Mouse (Mus musculus) liver, postnatal 0 days (tissue): Measurements from ENCODE around the gene Prkab1. TPM values are rescaled to one million over a fixed set of nuclear protein-coding genes. Genes with fewer than 3 reads are reported as not detected.

ENCODE experiments used
- ATAC-seq: fragments of 200-750 bp; cut with Nextera tagmentation; 2 replicates; pipeline ENCODE4 v1.8.0; 2017; ENCODE audit warnings: mild to moderate bottlenecking, moderate library complexity
- DNase-seq: peaks from one replicate; pipeline ENCODE4 v3.0.0-alpha.2; 2016
- H3K27ac ChIP-seq: fragments of 300-500 bp; sonication (generic); 2 replicates; pipeline ENCODE4 v1.5.1; 2014; ENCODE audit warnings: antibody characterized with exemption, moderate library complexity, mild to moderate bottlenecking, low read depth
- H3K27me3 ChIP-seq: fragments of 300-500 bp; sonication (generic); 2 replicates; pipeline ENCODE4 v1.6.1; 2014; ENCODE audit warnings: low read length, control low read depth, mixed read lengths; ENCODE audit not compliant: insufficient read depth
- H3K36me3 ChIP-seq: fragments of 300-500 bp; sonication (generic); replicated peaks from 2 replicates; pipeline ENCODE4 v1.6.1; 2014; ENCODE audit warnings: mild to moderate bottlenecking, control low read depth, low read length, moderate library complexity, mixed read lengths; ENCODE audit not compliant: insufficient read depth
- H3K4me1 ChIP-seq: fragments of 300-500 bp; sonication (generic); 2 replicates; pipeline ENCODE4 v1.6.1; 2014; ENCODE audit warnings: antibody characterized with exemption, mild to moderate bottlenecking, control low read depth; ENCODE audit not compliant: insufficient read depth
- H3K4me2 ChIP-seq: fragments of 300-500 bp; sonication (generic); 2 replicates; pipeline ENCODE4 v1.6.1; 2014; ENCODE audit warnings: low read depth, mild to moderate bottlenecking, low read length, moderate library complexity, mixed read lengths
- H3K4me3 ChIP-seq: fragments of 300-500 bp; sonication (generic); 2 replicates; pipeline ENCODE4 v1.5.1; 2014; ENCODE audit warnings: low read depth, low read length
- H3K9ac ChIP-seq: fragments of 300-500 bp; sonication (generic); replicated peaks from 2 replicates; pipeline ENCODE4 v1.6.1; 2014; ENCODE audit warnings: mild to moderate bottlenecking, moderate library complexity
- H3K9me3 ChIP-seq: fragments of 300-500 bp; sonication (generic); 2 replicates; pipeline ENCODE4 v1.6.1; 2016; ENCODE audit warnings: mild to moderate bottlenecking, control low read depth, low read length, mixed read lengths
- CTCF ChIP-seq: sonication (generic); IDR thresholded peaks from 2 replicates; pipeline ENCODE4 v1.5.1; 2016; ENCODE audit warnings: antibody characterized with exemption, low read depth
- EP300 ChIP-seq: IDR thresholded peaks from 2 replicates; pipeline ENCODE4 v1.6.1; 2016; ENCODE audit warnings: antibody characterized with exemption, low read depth, mild to moderate bottlenecking
- WGBS: fragments of 180-500 bp; shearing (Covaris S2); extraction: QIAGEN DNeasy Blood & Tissue Kit; methylation state at CpG from one replicate; pipeline ENCODE4 v1.1.7; 2014; ENCODE audit not compliant: insufficient replicate concordance; 5-methylcytosine and 5-hydroxymethylcytosine counted together
- polyA plus RNA-seq: library from polyadenylated mRNA; unstranded; fragments of >200 nt; fragmentation: Nextera tagmentation; extraction: Ambion mirVana; gene quantifications from 2 replicates; pipeline ENCODE4 v1.2.1, GENCODE M21; 2015

The Prkab1 gene
- polyA plus RNA-seq, 1 experiment from 2014 or later, result 51.6 TPM

DNA sequence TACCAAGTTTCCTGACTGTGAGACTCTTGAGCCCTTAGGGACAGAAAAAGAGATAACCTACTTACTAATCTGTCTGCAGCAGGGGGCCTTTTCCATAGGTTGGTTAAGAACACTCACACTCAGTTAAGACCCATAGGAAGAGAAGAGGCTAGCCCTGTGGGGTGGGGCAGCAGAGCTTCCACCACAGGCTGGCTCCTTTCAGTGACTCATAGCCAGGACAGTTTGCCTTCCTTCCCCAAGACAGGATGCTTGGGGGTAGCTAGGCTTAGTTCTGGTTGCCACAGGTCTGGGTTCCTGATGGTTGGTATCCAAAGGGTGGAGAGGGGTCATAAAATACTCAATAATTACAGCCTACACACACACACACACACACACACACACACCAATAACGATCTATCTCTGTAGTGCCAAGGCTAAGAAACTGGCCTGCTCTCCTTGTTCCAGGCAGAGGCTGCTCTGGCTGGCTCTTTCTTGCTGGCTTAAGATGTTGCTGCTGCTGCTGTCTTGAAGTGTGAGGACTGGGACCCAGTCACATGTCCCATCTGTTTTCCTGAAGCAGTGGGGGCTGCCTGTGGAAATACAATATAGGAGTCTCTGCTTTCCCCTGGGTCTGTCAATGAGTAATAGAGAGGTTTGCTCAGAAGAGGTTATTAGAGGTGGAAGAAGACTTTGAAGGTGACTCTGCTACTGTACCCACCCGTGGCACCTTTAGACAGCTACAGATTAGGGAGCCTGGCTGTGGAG, 14.3 kb downstream of the Prkab1 start:
- ATAC-seq (0 out of 2 replicates have a peak, but pooled peaks have one; percentile 20), DNase-seq (no peak)
- TF ChIP-seq EP300 (no peak), CTCF (no peak)
- Histone ChIP-seq H3K4me2 (no peak overlapping the region), H3K27me3 (no peaks in the 10 kb centered on the region), H3K9me3 (no peaks in the 10 kb centered on the region), H3K4me3 (no peak overlapping the region), H3K4me1 (peaks cover 8% of the 10 kb centered on the region), H3K27ac (no peak overlapping the region), H3K36me3 (peaks cover 34% of the 10 kb centered on the region), H3K9ac (no peak overlapping the region)
- WGBS, result 61% methylated on average over 2 of the region's 2 CpGs

DNA sequence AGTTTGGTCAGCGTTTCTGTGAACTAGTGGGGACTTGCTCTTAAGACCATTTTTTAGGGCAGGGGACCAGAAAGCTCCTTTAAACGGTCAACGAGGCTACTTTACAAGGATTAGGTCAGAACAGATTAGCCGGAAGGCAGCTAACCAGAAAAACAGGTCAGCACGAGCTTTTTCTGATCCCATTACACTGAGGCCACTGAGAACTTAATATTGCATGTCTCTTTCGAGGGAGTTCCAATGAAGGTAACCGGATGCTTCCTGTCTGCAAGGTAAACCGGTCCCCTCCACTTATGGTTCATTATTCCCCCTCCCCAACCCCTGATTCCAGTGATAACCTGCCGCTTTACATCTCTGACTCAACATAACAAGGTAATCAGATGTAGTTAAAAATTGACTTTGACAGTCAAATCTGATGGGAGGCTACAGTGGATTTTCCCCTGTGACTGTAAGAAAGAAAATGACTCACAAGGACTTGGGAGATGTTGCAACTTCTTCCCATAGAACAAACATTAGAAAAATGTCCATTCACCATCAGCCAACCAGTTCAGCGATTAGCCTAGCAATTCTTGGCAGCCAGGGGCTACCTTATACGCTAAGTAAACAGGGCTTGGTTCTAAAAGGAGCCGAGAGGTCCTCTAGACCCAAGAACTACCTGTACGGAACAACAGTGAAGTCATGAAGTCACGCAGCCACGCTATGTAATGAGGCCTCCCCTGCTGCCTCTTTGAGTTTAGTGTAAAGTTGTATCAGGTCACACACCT, 15.0 kb downstream of the Prkab1 start:
- no peak overlapping the region for H3K4me2 ChIP-seq
- no peak for ATAC-seq
- TF ChIP-seq CTCF (no peak), EP300 (no peak)
- 76% methylated on average over 15 of the region's 15 CpGs for WGBS
- no peak overlapping the region for H3K4me3 ChIP-seq
- no peak overlapping the region for H3K27ac ChIP-seq
- no peaks in the 10 kb centered on the region for H3K27me3 ChIP-seq
- peaks cover 8% of the 10 kb centered on the region for H3K4me1 ChIP-seq
- peaks cover 28% of the 10 kb centered on the region for H3K36me3 ChIP-seq
- no peak for DNase-seq
- no peak overlapping the region for H3K9ac ChIP-seq
- H3K9me3 ChIP-seq, result no peaks in the 10 kb centered on the region

DNA sequence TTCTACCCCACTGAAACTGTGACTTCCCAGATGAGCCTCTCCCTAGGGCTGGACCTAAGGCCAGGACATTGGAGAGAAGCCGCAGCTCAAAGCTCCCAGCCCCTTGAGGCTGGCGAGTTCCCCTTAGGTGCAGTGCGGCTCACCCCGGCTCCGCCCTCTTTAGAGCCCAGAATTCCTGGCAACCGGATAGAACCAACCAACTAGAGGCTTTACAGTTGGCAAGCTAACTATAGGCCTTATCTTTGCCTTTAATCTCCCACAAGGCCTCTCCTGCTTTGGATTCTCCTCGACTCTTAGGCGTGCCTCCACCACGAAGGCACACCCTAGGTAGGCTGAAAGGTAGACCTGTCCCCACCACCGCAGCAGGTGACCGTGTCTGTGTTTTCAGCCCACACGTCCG, 16.6 kb downstream of the Prkab1 start:
- H3K36me3 ChIP-seq, result peaks cover 16% of the 10 kb centered on the region
- H3K4me3 ChIP-seq, result no peak overlapping the region
- no peak overlapping the region for H3K9ac ChIP-seq
- H3K4me2 ChIP-seq, result no peak overlapping the region
- H3K27ac ChIP-seq, result no peak overlapping the region
- no peak for TF ChIP-seq CTCF
- no peak for TF ChIP-seq EP300
- no peak for ATAC-seq
- 82% methylated on average over 13 of the region's 13 CpGs for WGBS
- no peaks in the 10 kb centered on the region for H3K27me3 ChIP-seq
- DNase-seq, result no peak
- peaks cover 8% of the 10 kb centered on the region for H3K4me1 ChIP-seq
- H3K9me3 ChIP-seq, result no peaks in the 10 kb centered on the region

DNA sequence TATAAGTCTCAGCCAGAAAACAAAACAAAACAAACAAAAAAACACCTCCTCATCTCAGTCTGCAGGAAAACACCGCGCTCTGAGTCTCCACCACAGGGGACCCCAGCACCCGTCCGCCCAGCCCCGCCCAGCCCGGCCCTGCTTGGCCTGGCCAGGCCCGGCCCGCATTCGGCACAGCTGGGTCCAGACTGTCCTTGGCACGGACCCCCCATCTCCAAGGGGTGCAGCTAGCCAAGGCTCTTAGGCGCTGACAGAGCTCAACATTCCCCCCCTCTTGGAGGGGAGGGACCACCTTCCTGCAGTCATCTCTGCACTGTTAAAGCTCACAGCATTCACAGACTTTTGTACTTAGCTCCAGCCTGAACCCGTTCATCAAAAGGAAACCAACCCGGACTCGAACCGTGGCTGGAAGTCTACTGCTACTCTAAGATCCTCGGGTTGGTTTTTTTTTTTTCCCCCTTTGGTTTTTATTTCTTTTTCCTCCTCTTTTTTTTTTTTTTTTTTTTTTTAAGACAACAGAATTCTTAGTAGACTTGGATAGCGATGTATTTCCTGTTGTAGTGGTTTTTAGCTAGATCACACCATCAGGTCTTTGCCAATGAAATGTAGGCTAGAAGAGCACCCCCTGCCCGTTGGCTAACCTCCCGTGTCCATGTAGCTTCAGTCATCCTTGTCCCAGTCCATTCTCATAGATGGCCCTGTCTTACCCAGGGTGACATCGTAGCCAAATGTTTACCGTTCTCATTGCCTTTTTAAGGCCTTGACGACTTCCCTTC, 17.8 kb downstream of the Prkab1 start:
- no peak for DNase-seq

DNA sequence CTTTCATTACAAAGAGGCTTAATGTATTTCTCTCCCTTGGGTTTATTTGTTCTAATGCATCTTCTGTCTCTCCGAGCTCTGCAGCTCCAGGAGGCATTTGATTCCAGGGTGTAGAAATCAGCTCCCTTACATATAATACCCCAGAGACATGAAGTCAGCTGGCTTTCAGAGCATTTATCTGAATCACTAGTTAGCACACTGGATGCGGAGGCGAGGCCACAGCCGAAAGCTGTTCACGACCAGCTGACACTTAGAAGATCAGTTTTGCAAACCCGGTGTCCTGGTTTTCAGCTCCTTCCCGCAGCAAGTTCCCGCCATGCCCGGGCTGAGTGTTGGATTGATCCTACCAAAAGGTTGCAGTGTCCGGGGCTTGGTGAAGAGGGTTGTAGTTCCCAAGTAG, 20.0 kb downstream of the Prkab1 start:
- peaks cover 2% of the 10 kb centered on the region; the same call in 1 of the 2 replicates for H3K4me1 ChIP-seq
- no peaks in the 10 kb centered on the region for H3K27me3 ChIP-seq
- TF ChIP-seq CTCF (no peak), EP300 (no peak)
- no peaks in the 10 kb centered on the region for H3K9me3 ChIP-seq
- H3K4me2 ChIP-seq, result no peak overlapping the region
- DNase-seq (no peak), ATAC-seq (no peak)
- no peak overlapping the region for H3K4me3 ChIP-seq
- no peak overlapping the region for H3K27ac ChIP-seq
- WGBS, result 93% methylated on average over 10 of the region's 10 CpGs
- peaks cover 18% of the 10 kb centered on the region for H3K36me3 ChIP-seq
- H3K9ac ChIP-seq, result no peak overlapping the region

More for the DNA sequence above, 17.8 kb downstream of the Prkab1 start:
- Histone ChIP-seq H3K4me3 (no peak overlapping the region), H3K9me3 (no peaks in the 10 kb centered on the region), H3K27me3 (no peaks in the 10 kb centered on the region), H3K4me2 (no peak overlapping the region), H3K27ac (no peak overlapping the region), H3K4me1 (peaks cover 8% of the 10 kb centered on the region), H3K9ac (no peak overlapping the region), H3K36me3 (peaks cover 18% of the 10 kb centered on the region)
- ATAC-seq, result no peak
- TF ChIP-seq EP300 (no peak), CTCF (no peak)
- WGBS, result 88% methylated on average over 22 of the region's 22 CpGs

DNA sequence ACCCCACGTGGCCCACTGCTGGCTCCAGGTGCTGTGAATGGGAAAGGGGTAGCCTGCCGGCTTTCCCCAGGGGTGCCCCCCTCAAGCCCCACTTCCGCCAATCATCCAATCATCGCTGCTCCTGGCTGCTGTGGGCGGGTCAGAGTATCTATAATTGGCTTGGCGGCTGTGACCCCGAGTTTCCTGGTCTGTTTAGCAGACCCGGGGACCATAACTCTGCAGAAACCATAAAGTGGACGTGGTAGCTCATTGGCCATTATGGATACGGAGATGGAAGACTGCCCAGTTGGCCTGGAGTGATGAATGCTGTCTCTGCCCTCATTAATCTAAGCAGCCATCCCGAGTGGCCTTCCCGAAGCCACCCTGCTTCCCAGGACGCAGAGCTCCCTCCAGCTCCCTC, 20.5 kb downstream of the Prkab1 start:
- Histone ChIP-seq H3K27me3 (no peaks in the 10 kb centered on the region), H3K4me1 (no peaks in the 10 kb centered on the region), H3K36me3 (peaks cover 18% of the 10 kb centered on the region), H3K9me3 (no peaks in the 10 kb centered on the region), H3K27ac (no peak overlapping the region), H3K4me2 (no peak overlapping the region), H3K4me3 (no peak overlapping the region), H3K9ac (no peak overlapping the region)
- 66% methylated on average over 13 of the region's 13 CpGs for WGBS
- TF ChIP-seq CTCF (no peak), EP300 (no peak)
- ATAC-seq (no peak), DNase-seq (no peak)
